In the genomic region with DNA sequence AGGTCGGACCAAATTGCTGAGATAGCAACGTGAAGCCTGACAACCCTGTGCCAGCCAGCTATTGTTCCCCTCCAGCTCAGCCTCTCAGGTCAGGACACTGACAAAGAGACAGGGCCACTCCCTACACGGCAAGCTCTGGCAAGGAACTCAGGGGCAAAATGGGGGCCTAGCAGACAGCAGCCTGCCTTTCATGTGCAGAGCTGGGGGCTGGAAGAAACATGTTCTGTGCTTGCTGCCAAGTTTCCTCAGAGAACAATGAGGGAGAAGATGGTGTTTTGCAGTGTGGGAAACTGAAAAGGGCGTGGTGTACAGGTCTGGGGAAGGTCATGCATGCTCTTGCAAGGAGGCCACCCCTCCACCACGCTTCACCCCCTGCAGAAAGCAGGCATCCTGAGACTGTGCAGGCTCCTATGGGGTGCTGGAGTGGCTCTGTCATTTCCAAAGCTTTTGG, we compare ENCODE assay signal across 10 mouse cellular contexts.
DNase-seq lines count a peak whose midpoint lies in the region.
"Had no signal": no experiment of that assay in that cellular context is flagged by ENCODE, and none has a peak within 500 bp of the region (broad histone marks: within the 10 kb centered on the region; RNA-seq: fewer than 3 reads in every experiment).

No protein-coding gene starts in this region.

- H3K36me3 ChIP-seq in limb, embryonic 10.5 days, result no peaks in the 10 kb centered on the region

- no peak overlapping the region for H3K4me3 ChIP-seq in limb, embryonic 10.5 days

- peaks cover 18% of the 10 kb centered on the region for H3K4me1 ChIP-seq in limb, embryonic 10.5 days

- H3K27ac ChIP-seq in limb, embryonic 10.5 days, result 0 out of 2 replicates have a peak overlapping the region, but pooled peaks have one; percentile 15

- no peaks in the 10 kb centered on the region for H3K9me3 ChIP-seq in limb, embryonic 10.5 days (replicated peaks)

- no peaks in the 10 kb centered on the region for H3K27me3 ChIP-seq in limb, embryonic 10.5 days (ENCODE audit: low read depth, poor library complexity, severe bottlenecking)

- WGBS in limb, embryonic 10.5 days, result 57% methylated on average over 5 of the region's 5 CpGs

- DNase-seq in gastrocnemius, postnatal 25 days, result peak; percentile 58
- DNase-seq in gastrocnemius, postnatal 10 days, result no peak
- DNase-seq in ES-CJ7 (ENCODE audit: low read depth, low spot score), result peak; percentile 11
- peak; percentile 39 to 83 for DNase-seq in heart, adult 18-20 months
- DNase-seq in limb, embryonic 10.5 days (ENCODE audit: low spot score), result no peak
- DNase-seq in urinary bladder, adult 18-20 months (ENCODE audit: low spot score in 2 of 2), result no peak
- no peak for DNase-seq in adrenal gland, postnatal 10 days
- no peak for DNase-seq in T-cell, adult 2 months (ENCODE audit: low spot score)
- DNase-seq: B cell, adult 2 months; gastrocnemius, postnatal 14 days had no signal

Comparison
In these comparisons a context has a peak if more than half of its experiments do, and no peak if none do; other contexts are left out.
1. DNase-seq: peak in gastrocnemius, postnatal 25 days (single experiment), ES-CJ7 (single experiment) and heart, adult 18-20 months (2 of 2); none in gastrocnemius, postnatal 10 days (single experiment), limb, embryonic 10.5 days (single experiment), urinary bladder, adult 18-20 months (0 of 2), adrenal gland, postnatal 10 days (single experiment) and T-cell, adult 2 months (single experiment).